Mouse (Mus musculus) hindbrain, embryonic 11.5 days (tissue): ENCODE results near the gene Prkg1. TPM values are rescaled to one million over a fixed set of nuclear protein-coding genes. Genes with fewer than 3 reads are reported as not detected.

Source experiments
- ATAC-seq: fragments of 200-750 bp; cut with Nextera tagmentation; 2 replicates; pipeline ENCODE4 v1.8.0; 2017; ENCODE audit warnings: mild to moderate bottlenecking, moderate TSS enrichment, moderate library complexity; ENCODE audit not compliant: low FRiP score
- DNase-seq: peaks from one replicate; pipeline ENCODE4 v3.0.0-alpha.2; 2015; ENCODE audit warnings: low spot score
- H3K27ac ChIP-seq: fragments of 300-500 bp; sonication (generic); 2 replicates; pipeline ENCODE4 v1.5.1; 2014; ENCODE audit warnings: mild to moderate bottlenecking, low read depth, low read length
- H3K27me3 ChIP-seq: fragments of 300-500 bp; sonication (generic); 2 replicates; pipeline ENCODE4 v1.6.1; 2014; ENCODE audit warnings: mild to moderate bottlenecking, low read length, moderate library complexity, mixed read lengths; ENCODE audit not compliant: control insufficient read depth, insufficient read depth
- H3K36me3 ChIP-seq: fragments of 300-500 bp; sonication (generic); 2 replicates; pipeline ENCODE4 v1.6.1; 2014; ENCODE audit warnings: mild to moderate bottlenecking, low read length, moderate library complexity, mixed read lengths; ENCODE audit not compliant: control insufficient read depth, insufficient read depth
- H3K4me1 ChIP-seq: fragments of 300-500 bp; sonication (generic); replicated peaks from 2 replicates; pipeline ENCODE4 v1.6.1; 2014; ENCODE audit warnings: low read length, mixed read lengths; ENCODE audit not compliant: control insufficient read depth, insufficient read depth
- H3K4me2 ChIP-seq: fragments of 300-500 bp; sonication (generic); replicated peaks from 2 replicates; pipeline ENCODE4 v1.6.1; 2014; ENCODE audit warnings: mild to moderate bottlenecking, low read depth, low read length
- H3K4me3 ChIP-seq: fragments of 300-500 bp; sonication (generic); 2 replicates; pipeline ENCODE4 v1.5.1; 2014; ENCODE audit warnings: low read depth, low read length
- H3K9ac ChIP-seq: fragments of 300-500 bp; sonication (generic); 2 replicates; pipeline ENCODE4 v1.6.1; 2014; ENCODE audit warnings: low read depth, low read length
- H3K9me3 ChIP-seq: fragments of 300-500 bp; sonication (generic); 2 replicates; pipeline ENCODE4 v1.6.1; 2016; ENCODE audit warnings: low read length; ENCODE audit not compliant: control insufficient read depth
- WGBS: fragments of 180-500 bp; shearing (Covaris S2); extraction: QIAGEN DNeasy Blood & Tissue Kit; methylation state at CpG from one replicate; pipeline ENCODE4 v1.1.7; 2014; 5-methylcytosine and 5-hydroxymethylcytosine counted together
- polyA plus RNA-seq: library from polyadenylated mRNA; unstranded; fragments of >200 nt; fragmentation: Nextera tagmentation; extraction: Ambion mirVana; gene quantifications from 2 replicates; pipeline ENCODE4 v1.2.1, GENCODE M21; 2014

Prkg1 gene
- polyA plus RNA-seq, 1 experiment from 2014 or later: 8.6 TPM

GRCm38 (mm10) chr19:30844916-30845315 is 919.9 kb downstream of the Prkg1 start:
- DNase-seq (no peak), ATAC-seq (no peak)
- H3K27me3 ChIP-seq: no peaks in the 10 kb centered on the region
- no peak overlapping the region for H3K4me3 ChIP-seq
- no peaks in the 10 kb centered on the region for H3K36me3 ChIP-seq
- no peak overlapping the region for H3K27ac ChIP-seq
- no peaks in the 10 kb centered on the region for H3K9me3 ChIP-seq
- H3K9ac ChIP-seq: no peak overlapping the region
- no peaks in the 10 kb centered on the region for H3K4me1 ChIP-seq
- WGBS: 83% methylated on average over 4 of the region's 4 CpGs
- no peak overlapping the region for H3K4me2 ChIP-seq

DNA sequence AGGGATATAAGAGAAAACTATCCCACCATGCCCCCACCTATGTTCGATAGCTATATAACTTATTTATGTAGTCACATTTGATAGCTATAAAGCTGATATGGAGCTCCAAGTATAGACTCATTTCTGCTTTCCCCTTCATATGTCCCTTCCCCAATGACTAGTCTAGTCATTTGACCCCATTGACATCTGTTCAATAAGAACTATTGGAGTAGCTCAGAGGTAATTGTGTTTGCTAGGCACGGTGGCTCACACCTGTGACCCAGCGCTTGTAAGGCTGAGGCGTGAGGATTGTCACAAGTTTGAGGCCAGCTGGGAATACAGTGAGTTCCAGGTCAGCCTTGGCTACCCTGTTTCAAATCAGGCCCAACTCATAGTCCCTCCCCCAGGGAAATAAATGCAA is 921.2 kb downstream of the Prkg1 start:
- Histone ChIP-seq H3K4me1 (no peaks in the 10 kb centered on the region), H3K9ac (no peak overlapping the region), H3K9me3 (no peaks in the 10 kb centered on the region), H3K4me2 (no peak overlapping the region), H3K36me3 (no peaks in the 10 kb centered on the region), H3K4me3 (no peak overlapping the region), H3K27me3 (no peaks in the 10 kb centered on the region), H3K27ac (no peak overlapping the region)
- ATAC-seq (peak; percentile 55), DNase-seq (peak; percentile 16)
- WGBS: 70% methylated on average over 4 of the region's 4 CpGs

- ATAC-seq (peak; percentile 81), DNase-seq (peak; percentile 49)
- no peaks in the 10 kb centered on the region for H3K27me3 ChIP-seq
- H3K9me3 ChIP-seq: no peaks in the 10 kb centered on the region
- no peaks in the 10 kb centered on the region for H3K4me1 ChIP-seq
- no peak overlapping the region for H3K27ac ChIP-seq
- WGBS: 17% methylated on average over 4 of the region's 4 CpGs
- no peak overlapping the region for H3K4me2 ChIP-seq
- no peak overlapping the region for H3K4me3 ChIP-seq
- H3K9ac ChIP-seq: no peak overlapping the region
- H3K36me3 ChIP-seq: no peaks in the 10 kb centered on the region
Measured at GRCm38 (mm10) chr19:30843052-30843564, 921.7 kb downstream of the Prkg1 start.

DNA sequence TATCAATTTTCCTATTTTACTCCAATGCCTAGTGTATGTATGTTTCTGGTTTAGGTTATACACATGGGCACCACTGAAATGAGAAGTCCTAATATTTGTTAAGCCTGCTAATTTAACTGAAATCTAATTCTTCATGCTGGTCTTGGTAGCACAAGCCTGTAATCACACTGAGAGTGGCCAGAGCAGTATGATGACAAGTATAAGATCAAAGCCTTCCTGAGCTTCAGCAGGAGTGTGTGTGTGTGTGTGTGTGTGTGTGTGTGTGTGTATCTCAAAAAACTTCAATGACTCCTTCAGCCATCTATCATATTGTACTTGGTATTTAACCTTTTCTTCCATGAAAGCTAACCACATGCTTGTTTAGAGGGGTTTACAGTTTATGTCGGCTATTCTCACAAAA is 922.2 kb downstream of the Prkg1 start:
- ATAC-seq (peak; percentile 26; the same call in 1 of the 2 replicates), DNase-seq (no peak)
- 64% methylated on average over 1 of the region's 1 CpGs for WGBS
- Histone ChIP-seq H3K9ac (no peak overlapping the region), H3K9me3 (no peaks in the 10 kb centered on the region), H3K4me2 (no peak overlapping the region), H3K4me1 (no peaks in the 10 kb centered on the region), H3K27me3 (no peaks in the 10 kb centered on the region), H3K27ac (no peak overlapping the region), H3K36me3 (no peaks in the 10 kb centered on the region), H3K4me3 (no peak overlapping the region)

DNA sequence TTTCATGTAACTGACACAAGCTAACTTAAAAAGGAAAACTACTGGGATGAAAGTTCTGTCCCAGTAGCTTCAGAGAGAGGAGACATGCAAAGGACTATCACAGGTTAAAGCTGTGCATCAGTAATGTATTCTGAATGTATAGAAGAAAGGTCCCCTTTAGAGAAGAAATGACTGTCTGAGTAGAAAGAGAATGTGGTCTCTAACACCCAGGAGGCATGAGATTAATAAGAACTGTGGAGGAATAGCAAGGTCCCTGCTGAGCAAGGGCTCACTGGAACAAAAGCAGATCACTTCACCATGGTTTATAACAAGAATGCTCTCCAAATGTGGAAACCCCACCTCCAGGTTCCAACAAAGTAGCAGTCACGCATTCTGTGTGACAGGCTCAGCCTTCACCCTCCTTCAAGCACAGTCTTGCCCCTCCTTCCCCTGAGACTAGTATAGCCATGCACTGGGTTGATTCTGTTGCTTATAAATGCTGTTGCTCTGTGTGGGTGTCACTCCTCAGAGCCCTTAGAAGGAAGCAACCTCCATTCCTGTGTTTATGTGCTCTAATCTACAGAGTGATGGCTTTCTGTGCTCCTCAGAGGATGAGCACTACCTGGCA is 931.7 kb downstream of the Prkg1 start:
- Histone ChIP-seq H3K27me3 (no peaks in the 10 kb centered on the region), H3K4me2 (no peak overlapping the region), H3K4me3 (no peak overlapping the region), H3K4me1 (no peaks in the 10 kb centered on the region), H3K36me3 (no peaks in the 10 kb centered on the region), H3K27ac (no peak overlapping the region), H3K9ac (no peak overlapping the region), H3K9me3 (no peaks in the 10 kb centered on the region; the same call in 1 of the 2 replicates)
- DNase-seq (no peak), ATAC-seq (no peak)
- 15% methylated on average over 1 of the region's 1 CpGs for WGBS

DNA sequence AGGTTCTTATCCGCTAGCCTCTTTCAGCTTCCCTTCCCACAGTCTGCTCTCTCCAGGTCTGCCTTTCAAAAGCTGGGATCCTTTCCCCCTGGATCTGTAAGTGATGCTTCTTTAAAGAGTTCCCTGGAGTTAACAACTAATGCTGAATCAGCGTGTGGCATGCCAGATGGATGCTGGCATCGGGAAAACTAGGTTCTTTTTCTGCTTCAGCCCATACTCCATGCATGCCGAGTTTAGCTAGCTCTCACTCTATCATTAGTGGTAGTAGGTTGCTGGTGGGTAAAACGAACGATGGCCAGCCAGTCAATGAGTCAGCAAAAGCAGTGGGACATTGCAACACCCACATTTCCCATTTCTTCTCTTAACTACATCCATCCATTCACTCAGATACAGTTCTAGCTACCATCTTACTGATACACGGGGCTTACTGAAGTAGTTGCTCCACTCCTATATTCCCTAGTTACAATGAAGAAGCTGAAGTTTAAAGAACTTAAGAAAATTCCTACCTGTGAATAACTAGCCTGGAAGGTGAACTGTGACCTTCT is 935.5 kb downstream of the Prkg1 start:
- H3K27me3 ChIP-seq: no peaks in the 10 kb centered on the region
- ATAC-seq (no peak), DNase-seq (no peak)
- H3K36me3 ChIP-seq: no peaks in the 10 kb centered on the region
- H3K4me3 ChIP-seq: no peak overlapping the region
- no peak overlapping the region for H3K27ac ChIP-seq
- no peaks in the 10 kb centered on the region for H3K4me1 ChIP-seq
- H3K9ac ChIP-seq: no peak overlapping the region
- 81% methylated on average over 7 of the region's 7 CpGs for WGBS
- no peak overlapping the region for H3K4me2 ChIP-seq
- H3K9me3 ChIP-seq: no peaks in the 10 kb centered on the region; the same call in 1 of the 2 replicates

DNA sequence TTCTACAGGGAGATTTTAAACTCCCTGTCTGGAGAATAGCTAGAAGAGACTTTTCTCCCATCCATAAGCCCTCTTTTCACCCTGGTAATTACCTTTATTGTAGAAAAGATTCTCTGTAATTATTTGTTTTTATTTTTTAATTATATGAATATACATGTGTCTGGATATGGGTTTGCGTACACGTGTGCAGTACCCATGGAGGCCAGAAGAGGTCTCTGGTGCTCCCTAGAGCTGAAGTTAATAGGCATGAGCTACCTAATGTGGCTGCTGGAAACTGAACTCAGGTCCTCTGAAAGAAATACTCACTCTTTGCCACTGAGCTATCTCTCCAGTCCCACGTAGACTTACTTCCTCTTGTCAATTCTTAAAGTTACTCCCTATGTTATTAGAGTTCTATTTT is 937.0 kb downstream of the Prkg1 start:
- Histone ChIP-seq H3K27ac (no peak overlapping the region), H3K36me3 (no peaks in the 10 kb centered on the region), H3K9ac (no peak overlapping the region), H3K4me1 (no peaks in the 10 kb centered on the region), H3K27me3 (no peaks in the 10 kb centered on the region), H3K4me2 (no peak overlapping the region), H3K9me3 (no peaks in the 10 kb centered on the region; the same call in 1 of the 2 replicates), H3K4me3 (no peak overlapping the region)
- DNase-seq (no peak), ATAC-seq (no peak)
- 82% methylated on average over 3 of the region's 3 CpGs for WGBS

GRCm38 (mm10) chr19:30826106-30826505 is 938.7 kb downstream of the Prkg1 start:
- 73% methylated on average over 2 of the region's 2 CpGs for WGBS
- Histone ChIP-seq H3K27me3 (no peaks in the 10 kb centered on the region), H3K4me2 (no peak overlapping the region)

GRCm38 (mm10) chr19:30815661-30816060 is 949.2 kb downstream of the Prkg1 start:
- no peak for DNase-seq
- H3K9ac ChIP-seq: no peak overlapping the region
- no peaks in the 10 kb centered on the region for H3K9me3 ChIP-seq
- H3K4me3 ChIP-seq: no peak overlapping the region
- WGBS: 76% methylated on average over 6 of the region's 6 CpGs
- ATAC-seq: no peak
- H3K4me2 ChIP-seq: no peak overlapping the region
- H3K27me3 ChIP-seq: no peaks in the 10 kb centered on the region
- no peaks in the 10 kb centered on the region for H3K36me3 ChIP-seq
- no peaks in the 10 kb centered on the region for H3K4me1 ChIP-seq
- no peak overlapping the region for H3K27ac ChIP-seq

More at GRCm38 (mm10) chr19:30826106-30826505, 938.7 kb downstream of the Prkg1 start:
- Histone ChIP-seq H3K9me3 (no peaks in the 10 kb centered on the region; the same call in 1 of the 2 replicates), H3K9ac (no peak overlapping the region), H3K4me3 (no peak overlapping the region), H3K4me1 (no peaks in the 10 kb centered on the region), H3K27ac (no peak overlapping the region), H3K36me3 (no peaks in the 10 kb centered on the region)
- ATAC-seq (no peak), DNase-seq (no peak)
